Mouse (Mus musculus) forebrain, postnatal 0 days (tissue): ENCODE measurements at regions not wholly inside any gene's neighbourhood (a gene's known extent, or its start where the extent isn't known, plus 50 kb on each side); places are given as distances from the start of the nearest gene placed in this dataset.
A peak's percentile ranks its signal among the peaks of the same experiment; 100 is the strongest.

Experiments used
- ATAC-seq: fragments of 200-750 bp; cut with Nextera tagmentation; 2 replicates; pipeline ENCODE4 v1.8.0; 2017; ENCODE audit warnings: mild to moderate bottlenecking, moderate library complexity
- DNase-seq: peaks from one replicate; pipeline ENCODE4 v3.0.0-alpha.2; 2015
- H3K27ac ChIP-seq: fragments of 300-500 bp; sonication (generic); 2 replicates; pipeline ENCODE4 v1.5.1; 2014; ENCODE audit warnings: low read depth, mild to moderate bottlenecking, antibody characterized with exemption, low read length, moderate library complexity, mixed read lengths
- H3K27me3 ChIP-seq: fragments of 300-500 bp; sonication (generic); 2 replicates; pipeline ENCODE4 v1.6.1; 2014; ENCODE audit warnings: mild to moderate bottlenecking, low read length, mixed read lengths; ENCODE audit not compliant: insufficient read depth
- H3K36me3 ChIP-seq: fragments of 300-500 bp; sonication (generic); 2 replicates; pipeline ENCODE4 v1.6.1; 2014; ENCODE audit warnings: mild to moderate bottlenecking, moderate library complexity; ENCODE audit not compliant: insufficient read depth
- H3K4me1 ChIP-seq: fragments of 300-500 bp; sonication (generic); 2 replicates; pipeline ENCODE4 v1.6.1; 2014; ENCODE audit warnings: antibody characterized with exemption; ENCODE audit not compliant: insufficient read depth
- H3K4me2 ChIP-seq: fragments of 300-500 bp; sonication (generic); 2 replicates; pipeline ENCODE4 v1.6.1; 2014; ENCODE audit warnings: low read depth, mild to moderate bottlenecking, moderate library complexity
- H3K4me3 ChIP-seq: fragments of 300-500 bp; sonication (generic); 2 replicates; pipeline ENCODE4 v1.5.1; 2014; ENCODE audit warnings: low read depth, low read length, mixed read lengths
- H3K9ac ChIP-seq: fragments of 300-500 bp; sonication (generic); 2 replicates; pipeline ENCODE4 v1.6.1; 2014; ENCODE audit warnings: mild to moderate bottlenecking
- H3K9me3 ChIP-seq: fragments of 300-500 bp; sonication (generic); 2 replicates; pipeline ENCODE4 v1.6.1; 2016; ENCODE audit warnings: low read length
- CTCF ChIP-seq: sonication (generic); IDR thresholded peaks from 2 replicates; pipeline ENCODE4 v1.5.1; 2016; ENCODE audit warnings: antibody characterized with exemption, control low read depth, low read depth
- WGBS: fragments of 180-500 bp; shearing (Covaris S2); extraction: QIAGEN DNeasy Blood & Tissue Kit; methylation state at CpG from one replicate; pipeline ENCODE4 v1.1.7; 2014; 5-methylcytosine and 5-hydroxymethylcytosine counted together

DNA sequence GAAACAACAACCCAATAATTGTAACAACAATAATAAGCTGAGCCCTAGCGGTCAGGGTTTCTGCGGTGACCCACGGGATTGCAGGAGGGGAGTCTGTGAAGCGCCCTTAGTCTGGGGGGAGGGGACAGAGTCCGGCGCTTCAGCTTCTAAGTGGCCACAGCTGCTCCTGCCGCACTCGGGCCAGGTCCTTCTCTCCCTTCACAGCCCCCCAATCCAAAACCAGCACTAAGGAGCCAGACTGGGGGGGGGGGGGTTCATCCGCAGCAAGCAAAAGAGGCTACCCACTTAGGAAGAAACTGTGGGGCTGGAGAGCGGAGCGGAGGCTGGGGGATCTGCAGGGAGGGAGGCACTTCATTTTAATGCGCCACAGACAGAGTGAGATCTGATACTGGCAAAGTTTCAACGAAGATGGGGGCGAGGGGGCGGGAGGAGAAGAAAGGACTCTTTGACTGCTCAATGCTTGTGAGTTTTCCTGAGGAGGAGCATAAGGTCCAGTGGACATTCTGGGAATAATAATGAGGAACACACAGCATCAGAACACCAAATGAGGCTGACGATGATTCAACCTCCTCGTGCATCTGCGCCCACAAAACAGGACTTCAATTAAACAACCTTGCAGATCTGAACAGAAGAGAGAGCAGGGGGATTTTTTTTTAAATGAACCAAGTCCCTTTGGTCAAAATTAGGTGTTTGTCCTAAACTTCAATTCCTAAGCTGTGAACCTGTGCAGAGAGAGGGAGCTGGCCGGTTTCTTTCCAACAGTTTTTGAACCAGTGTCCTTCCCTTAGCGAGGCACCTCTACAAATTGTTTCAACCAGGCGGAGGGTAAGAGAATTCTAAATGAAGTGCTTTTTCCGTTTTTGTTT is 412.7 kb upstream of the Atp11b start:
- Histone ChIP-seq H3K9ac (peak overlapping the region; percentile 33), H3K4me2 (peak overlapping the region; percentile 61), H3K27me3 (no peaks in the 10 kb centered on the region), H3K9me3 (no peaks in the 10 kb centered on the region), H3K36me3 (no peaks in the 10 kb centered on the region), H3K4me1 (peaks cover 7% of the 10 kb centered on the region; the same call in 1 of the 2 replicates), H3K4me3 (peak overlapping the region; percentile 35), H3K27ac (peak overlapping the region; percentile 67; the same call in 1 of the 2 replicates)
- no peak for TF ChIP-seq CTCF
- ATAC-seq (peak; percentile 92), DNase-seq (peak; percentile 82)
- 3% methylated on average over 22 of the region's 22 CpGs for WGBS

- H3K4me2 ChIP-seq: peak overlapping the region; percentile 61; the same call in 1 of the 2 replicates
- no peaks in the 10 kb centered on the region for H3K36me3 ChIP-seq
- no peaks in the 10 kb centered on the region for H3K27me3 ChIP-seq
- ATAC-seq (no peak), DNase-seq (no peak)
- H3K9me3 ChIP-seq: no peaks in the 10 kb centered on the region
- H3K9ac ChIP-seq: no peak overlapping the region
- peak overlapping the region; percentile 54; the same call in 1 of the 2 replicates for H3K27ac ChIP-seq
- TF ChIP-seq CTCF: no peak
- 8% methylated on average over 9 of the region's 9 CpGs for WGBS
- H3K4me3 ChIP-seq: no peak overlapping the region
- peaks cover 7% of the 10 kb centered on the region; the same call in 1 of the 2 replicates for H3K4me1 ChIP-seq
Observed at GRCm38 (mm10) chr3:35341840-35342239, 412.1 kb upstream of the Atp11b start.

- H3K4me2 ChIP-seq: no peak overlapping the region
- no peaks in the 10 kb centered on the region for H3K36me3 ChIP-seq
- DNase-seq (no peak), ATAC-seq (no peak)
- no peak for TF ChIP-seq CTCF
- H3K27me3 ChIP-seq: no peaks in the 10 kb centered on the region
- H3K4me3 ChIP-seq: no peak overlapping the region
- WGBS: 26% methylated on average over 4 of the region's 4 CpGs
- no peaks in the 10 kb centered on the region for H3K9me3 ChIP-seq
- H3K4me1 ChIP-seq: peaks cover 7% of the 10 kb centered on the region; the same call in 1 of the 2 replicates
- no peak overlapping the region for H3K27ac ChIP-seq
- H3K9ac ChIP-seq: no peak overlapping the region
Observed at GRCm38 (mm10) chr3:35342584-35342983, 411.3 kb upstream of the Atp11b start.

DNA sequence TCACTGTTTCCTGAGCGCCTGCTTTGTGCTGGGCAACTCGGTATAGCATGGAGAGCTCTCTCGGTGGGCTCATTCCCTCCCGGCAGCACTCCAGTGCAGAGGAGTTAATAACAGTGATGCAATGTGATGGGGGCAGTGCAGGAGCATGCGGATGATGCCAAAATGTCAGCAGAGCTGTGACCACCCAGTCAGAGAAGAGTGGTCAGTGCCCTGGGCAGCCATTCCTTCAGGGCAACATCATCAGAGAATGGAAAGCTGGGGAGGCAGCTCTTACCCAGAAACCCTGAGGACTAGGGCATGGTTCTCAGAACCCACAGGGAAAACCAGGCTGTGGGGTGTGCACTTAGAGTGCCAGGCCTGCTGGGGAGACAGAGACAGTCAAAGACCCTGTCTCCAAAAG is 410.0 kb upstream of the Atp11b start:
- no peaks in the 10 kb centered on the region for H3K36me3 ChIP-seq
- DNase-seq (no peak), ATAC-seq (no peak)
- H3K4me2 ChIP-seq: no peak overlapping the region
- no peak overlapping the region for H3K9ac ChIP-seq
- TF ChIP-seq CTCF: no peak
- H3K4me1 ChIP-seq: peaks cover 7% of the 10 kb centered on the region; the same call in 1 of the 2 replicates
- H3K9me3 ChIP-seq: no peaks in the 10 kb centered on the region
- WGBS: 46% methylated on average over 5 of the region's 5 CpGs
- H3K27ac ChIP-seq: no peak overlapping the region
- H3K27me3 ChIP-seq: no peaks in the 10 kb centered on the region
- H3K4me3 ChIP-seq: no peak overlapping the region

- ATAC-seq (no peak), DNase-seq (no peak)
- Histone ChIP-seq H3K9me3 (no peaks in the 10 kb centered on the region), H3K36me3 (no peaks in the 10 kb centered on the region), H3K4me3 (no peak overlapping the region), H3K27ac (no peak overlapping the region), H3K4me2 (no peak overlapping the region), H3K4me1 (no peaks in the 10 kb centered on the region), H3K9ac (no peak overlapping the region), H3K27me3 (no peaks in the 10 kb centered on the region)
- no peak for TF ChIP-seq CTCF
- WGBS: 62% methylated on average over 7 of the region's 7 CpGs
Observed at GRCm38 (mm10) chr3:35349114-35349513, 404.8 kb upstream of the Atp11b start.

DNA sequence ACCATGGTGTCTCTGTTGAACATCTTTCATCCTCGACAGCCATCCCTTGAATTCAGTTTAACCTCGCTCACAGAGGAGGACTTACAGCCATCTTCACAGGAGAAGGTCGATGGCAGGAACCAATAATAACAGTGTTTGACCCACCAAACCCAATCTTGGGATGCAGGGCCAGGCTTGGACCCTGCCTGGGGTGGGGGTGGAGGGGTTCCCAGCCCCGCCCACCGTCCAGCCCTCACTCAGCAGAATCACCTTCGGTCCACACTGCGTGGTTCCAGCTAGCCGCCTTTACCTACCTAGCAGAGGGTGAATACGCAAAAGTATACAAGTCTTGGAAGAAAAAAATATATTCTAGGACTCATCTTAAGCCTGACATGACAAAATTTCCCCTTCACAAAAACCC is 400.5 kb upstream of the Atp11b start:
- no peaks in the 10 kb centered on the region for H3K27me3 ChIP-seq
- H3K9ac ChIP-seq: no peak overlapping the region
- H3K4me3 ChIP-seq: no peak overlapping the region
- no peaks in the 10 kb centered on the region for H3K9me3 ChIP-seq
- 81% methylated on average over 9 of the region's 9 CpGs for WGBS
- DNase-seq (no peak), ATAC-seq (no peak)
- no peaks in the 10 kb centered on the region for H3K4me1 ChIP-seq
- TF ChIP-seq CTCF: no peak
- H3K36me3 ChIP-seq: no peaks in the 10 kb centered on the region
- H3K4me2 ChIP-seq: no peak overlapping the region
- H3K27ac ChIP-seq: no peak overlapping the region

GRCm38 (mm10) chr3:35353920-35354319 is 400.0 kb upstream of the Atp11b start:
- no peaks in the 10 kb centered on the region for H3K36me3 ChIP-seq
- ATAC-seq (peak; percentile 89), DNase-seq (no peak)
- no peak overlapping the region for H3K4me2 ChIP-seq
- no peaks in the 10 kb centered on the region for H3K4me1 ChIP-seq
- no peak for TF ChIP-seq CTCF
- 26% methylated on average over 7 of the region's 7 CpGs for WGBS
- H3K4me3 ChIP-seq: no peak overlapping the region
- H3K27ac ChIP-seq: no peak overlapping the region
- H3K9ac ChIP-seq: no peak overlapping the region
- H3K27me3 ChIP-seq: no peaks in the 10 kb centered on the region
- H3K9me3 ChIP-seq: no peaks in the 10 kb centered on the region
